Mouse (Mus musculus) left cerebral cortex, adult 18-20 months (tissue): Measurements from ENCODE around the gene Ccdc62. TPM values are rescaled to one million over a fixed set of nuclear protein-coding genes. Genes with fewer than 3 reads are reported as not detected.

Source experiments
- DNase-seq, 2 experiments: peaks; one replicate each; pipeline ENCODE4 v3.0.0; 2021 to 2022; ENCODE audit warnings: low spot score in 2 of 2, mixed read lengths in 1 of 2
- long read RNA-seq, 2 experiments: library from polyadenylated mRNA; stranded (forward); transcript quantifications; one replicate each; pipeline ENCODE4 v2.0.0; 2021
- total RNA-seq, 2 experiments: library from RNA; stranded (reverse); gene quantifications; 2 replicates each; pipeline ENCODE4 v1.2.3; 2021

Gene Ccdc62
- total RNA-seq, result 1 to 10 TPM; 2.5 to 2.7 TPM
- long read RNA-seq, experiment 1, full-length matches to known transcripts, result 1 of 2 reads
- long read RNA-seq, experiment 1, partial matches to known transcripts, result 0 of 2 reads
- long read RNA-seq, experiment 1, other reads (novel, unspliced or antisense), result 1 of 2 reads
- long read RNA-seq, experiment 2, result 0 reads

GRCm38 (mm10) chr5:123930508-123930989 lies at the start of gene Ccdc62:
TSS of gene Ccdc62 (plus strand) at chr5:123930679.
- DNase-seq, result peak; percentile 91 to 92

DNA sequence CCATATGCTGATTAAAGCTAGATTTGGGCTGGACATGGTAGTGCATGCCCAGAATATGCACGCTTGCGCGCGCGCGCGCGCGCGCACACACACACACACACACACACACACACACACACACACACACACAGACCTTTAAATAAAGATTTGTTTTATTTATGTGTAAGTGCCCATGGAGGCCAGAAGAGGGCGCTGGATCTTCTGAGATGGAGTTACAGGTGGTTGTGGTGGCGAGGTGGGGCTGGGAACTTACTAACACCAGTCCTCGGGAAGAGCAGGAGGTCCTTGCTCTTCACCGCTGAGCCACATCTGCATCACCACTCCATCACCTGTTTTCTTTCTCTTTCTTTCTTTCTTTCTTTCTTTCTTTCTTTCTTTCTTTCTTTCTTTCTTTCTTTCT lies 49.7 kb upstream of the Ccdc62 start:
- DNase-seq, result no peak

DNA sequence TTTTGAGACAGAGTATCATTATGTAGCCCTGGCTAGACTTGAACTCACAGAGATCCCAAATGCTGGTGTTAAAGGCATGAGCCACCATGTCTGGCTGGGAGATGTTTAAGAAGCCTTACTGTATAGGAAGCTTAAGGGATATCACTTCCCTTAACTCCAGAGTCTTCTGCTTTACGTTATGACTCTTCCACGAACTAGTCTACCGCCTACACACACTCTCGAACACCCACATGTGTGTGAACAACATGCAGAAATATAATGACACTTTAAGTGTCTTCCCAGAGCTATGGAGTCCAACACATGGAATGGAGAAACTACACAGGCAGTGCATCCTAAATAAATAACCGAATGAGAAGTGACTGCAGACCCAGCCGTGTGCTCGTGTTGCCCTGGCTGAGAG lies 46.6 kb upstream of the Ccdc62 start:
- no peak for DNase-seq

DNA sequence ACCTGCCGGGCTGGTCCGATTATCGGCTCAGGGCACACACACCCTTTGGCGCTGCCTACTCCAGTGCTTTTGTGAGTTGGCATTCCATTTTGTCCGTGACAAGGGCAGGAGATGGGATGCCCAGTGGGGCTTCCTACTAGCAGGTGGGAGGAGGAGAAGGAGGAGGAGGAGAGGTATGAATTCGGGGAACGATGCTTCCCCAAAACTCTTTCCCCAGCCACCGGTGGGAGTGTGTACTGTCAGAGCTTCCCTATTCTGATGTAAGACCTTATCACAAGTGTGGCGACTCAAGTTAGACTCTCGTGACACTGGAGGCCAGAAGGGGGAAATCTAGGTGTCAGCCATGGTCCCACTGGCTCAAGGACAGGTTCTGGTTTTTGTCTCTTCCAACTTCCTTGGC lies 46.1 kb upstream of the Ccdc62 start:
- DNase-seq, result no peak

GRCm38 (mm10) chr5:123886365-123886764 lies 44.1 kb upstream of the Ccdc62 start:
- DNase-seq, result no peak

GRCm38 (mm10) chr5:123890312-123890711 lies 40.2 kb upstream of the Ccdc62 start:
- no peak for DNase-seq

DNA sequence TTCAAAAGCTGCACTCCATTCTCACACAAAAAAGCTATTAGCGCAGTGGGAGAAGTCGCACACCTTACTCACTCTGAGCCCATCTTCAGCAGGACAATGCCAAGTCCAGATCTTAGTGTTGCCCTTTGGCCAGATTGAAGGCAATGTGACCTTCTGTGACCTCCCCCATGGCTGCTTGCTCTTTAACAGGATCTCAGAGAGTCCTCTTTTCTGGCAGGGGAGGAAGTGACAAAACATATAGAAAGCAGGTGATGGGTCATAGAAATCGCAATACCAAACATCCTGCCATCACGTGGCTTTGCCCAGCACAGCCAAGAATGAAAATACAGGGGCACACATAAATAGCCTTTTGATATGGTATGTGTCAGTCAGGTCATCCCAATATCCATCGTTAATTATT lies 39.5 kb upstream of the Ccdc62 start:
- DNase-seq, result no peak

DNA sequence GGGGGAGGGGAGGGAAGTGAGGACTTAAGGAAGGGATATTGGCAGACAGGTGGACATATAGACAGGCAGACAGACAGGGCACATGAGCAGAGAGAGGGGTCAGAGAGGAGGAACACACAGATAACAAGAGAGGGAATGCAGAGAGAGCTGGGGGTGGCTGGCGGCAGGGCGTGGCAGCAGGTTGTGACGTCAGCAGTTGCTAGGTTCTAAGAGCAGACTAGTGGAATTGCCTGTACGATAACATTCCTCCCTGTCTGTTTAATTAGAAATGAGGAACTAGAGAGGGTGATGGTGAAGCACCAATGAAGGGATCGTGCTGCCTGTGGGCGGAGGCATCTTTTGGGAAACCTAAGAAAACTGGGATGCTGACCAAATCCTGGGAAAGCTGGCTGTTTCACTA lies 38.8 kb upstream of the Ccdc62 start:
- peak; percentile 16 to 40 for DNase-seq

DNA sequence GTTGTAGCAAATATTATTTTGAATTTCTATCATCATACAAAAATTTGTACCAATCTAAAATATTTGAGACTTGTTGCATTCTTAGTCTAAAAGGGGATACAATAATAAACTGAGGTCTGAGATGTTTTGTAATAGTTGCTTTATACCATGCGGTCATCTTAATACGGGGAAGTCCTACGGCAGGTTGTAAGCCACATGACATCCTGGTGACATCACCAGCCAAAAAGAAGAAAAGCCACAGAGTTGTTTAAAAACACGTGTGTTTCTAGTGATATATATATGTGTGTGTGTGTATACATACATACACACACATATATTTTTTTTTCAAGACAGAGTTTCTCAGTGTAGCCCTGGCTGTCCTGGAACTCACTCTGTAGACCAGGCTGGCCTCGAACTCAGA lies 37.0 kb upstream of the Ccdc62 start:
- no peak for DNase-seq

- DNase-seq, result no peak
These were observed 34.1 kb upstream of the Ccdc62 start for GRCm38 (mm10) chr5:123896395-123896794.

DNA sequence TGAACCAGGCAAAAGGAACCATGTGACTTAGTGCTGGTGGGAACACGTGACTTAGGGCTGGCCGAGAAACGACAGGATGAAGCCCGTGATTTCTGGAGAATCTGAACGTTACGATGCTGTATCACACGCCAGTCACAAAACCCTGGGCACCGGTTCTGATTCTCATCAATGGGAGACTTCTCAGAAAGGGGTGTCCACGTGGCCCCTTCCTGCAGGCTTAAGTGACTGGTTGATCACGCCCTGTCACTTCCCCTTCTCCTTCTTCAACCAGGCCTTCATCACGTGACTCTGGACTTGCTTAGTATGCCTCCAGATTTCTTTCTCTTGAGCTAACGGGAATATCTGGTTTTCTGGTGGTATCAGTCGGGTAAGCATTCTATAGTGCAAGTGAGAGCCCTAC lies 33.1 kb upstream of the Ccdc62 start:
- no peak for DNase-seq

DNA sequence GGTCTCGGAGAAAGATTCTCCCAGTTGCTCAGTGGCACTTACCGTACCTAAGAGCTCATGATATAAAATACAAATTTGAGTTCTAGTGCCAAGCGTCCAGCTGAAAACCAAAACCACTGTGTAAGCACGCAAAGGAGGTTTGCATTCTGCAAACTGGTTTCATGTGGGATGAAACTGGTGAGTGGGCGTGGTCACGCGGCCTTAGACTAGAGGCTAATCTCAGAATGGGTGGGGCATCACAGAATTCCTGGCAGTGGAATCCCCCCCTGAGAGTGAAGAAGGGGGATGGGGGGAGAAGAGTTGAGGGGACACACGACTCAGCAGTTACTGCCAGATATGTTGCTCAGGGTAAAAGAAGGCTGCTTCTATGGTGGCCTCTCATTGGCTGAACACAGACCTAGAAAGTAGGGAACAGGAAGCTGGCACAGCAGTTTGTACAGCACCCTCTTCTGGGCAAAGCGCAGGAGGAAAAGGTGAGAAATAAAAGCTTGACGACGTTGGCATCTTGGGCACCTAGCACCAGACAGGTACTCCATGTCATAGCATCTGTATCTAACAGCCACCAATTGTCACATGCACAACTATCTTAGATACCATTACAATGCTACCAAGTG lies 26.3 kb upstream of the Ccdc62 start:
- DNase-seq, result no peak

DNA sequence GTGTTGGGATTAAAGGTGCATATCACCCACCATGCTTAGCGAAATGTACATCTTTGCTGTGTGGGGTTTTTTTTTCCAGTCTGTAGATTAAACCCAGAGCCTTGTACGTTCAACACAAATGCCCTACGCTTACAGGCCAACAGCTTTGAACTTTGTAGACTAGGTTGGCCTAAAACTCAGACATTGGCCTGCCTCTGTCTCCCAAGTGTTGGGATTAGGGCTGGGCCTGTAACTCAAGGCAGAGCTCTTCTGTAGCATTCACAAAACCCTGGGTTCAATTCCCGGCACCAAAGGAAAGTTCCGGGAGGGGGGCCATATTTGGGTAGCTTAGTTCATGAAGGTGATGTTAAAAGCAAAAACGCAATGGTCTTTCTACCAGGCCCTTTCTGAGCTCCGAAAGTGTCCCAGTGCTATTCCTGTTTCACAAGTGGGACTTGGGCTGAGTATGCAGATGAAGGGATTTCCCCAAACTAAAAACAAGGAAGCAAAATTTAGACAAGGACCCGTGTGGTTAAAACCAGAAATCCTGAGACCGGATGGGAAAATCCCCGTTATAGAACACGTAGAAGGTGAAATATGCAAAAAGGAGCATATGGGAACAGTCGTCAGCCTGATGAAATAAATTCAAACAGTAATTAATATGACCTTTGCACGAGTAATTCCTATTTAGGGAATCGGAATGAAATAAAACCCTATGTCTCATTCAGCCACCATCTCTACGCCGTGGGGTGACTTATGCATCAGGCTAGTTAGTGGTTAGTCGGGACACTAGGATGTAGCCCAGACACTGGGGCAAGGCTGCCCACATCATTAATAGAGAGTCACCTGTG lies 24.1 kb upstream of the Ccdc62 start:
- DNase-seq, result no peak

- DNase-seq, result peak; percentile 99 to 100
These were observed 23.4 kb upstream of the Ccdc62 start, which contains the start of gene Denr for GRCm38 (mm10) chr5:123906976-123907630. TSS of gene Denr (plus strand) at chr5:123907175.

DNA sequence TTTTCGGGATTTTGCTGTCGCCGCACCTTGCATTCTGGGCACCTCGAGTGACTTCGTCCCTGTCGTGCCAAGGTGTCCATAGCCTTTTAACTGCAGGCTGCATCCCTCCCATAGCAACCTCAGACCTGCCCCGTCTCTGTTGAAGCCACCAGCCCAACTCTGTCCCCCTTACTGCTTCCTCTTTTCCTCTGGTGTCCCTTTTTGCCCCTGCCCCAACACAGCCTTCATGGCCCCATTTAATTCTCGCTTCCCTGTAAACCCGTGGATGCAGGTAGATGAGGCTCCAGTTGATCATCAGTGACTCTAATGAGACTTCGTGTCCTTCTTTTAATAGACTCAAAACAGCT lies 22.9 kb upstream of the Ccdc62 start:
- no peak for DNase-seq

DNA sequence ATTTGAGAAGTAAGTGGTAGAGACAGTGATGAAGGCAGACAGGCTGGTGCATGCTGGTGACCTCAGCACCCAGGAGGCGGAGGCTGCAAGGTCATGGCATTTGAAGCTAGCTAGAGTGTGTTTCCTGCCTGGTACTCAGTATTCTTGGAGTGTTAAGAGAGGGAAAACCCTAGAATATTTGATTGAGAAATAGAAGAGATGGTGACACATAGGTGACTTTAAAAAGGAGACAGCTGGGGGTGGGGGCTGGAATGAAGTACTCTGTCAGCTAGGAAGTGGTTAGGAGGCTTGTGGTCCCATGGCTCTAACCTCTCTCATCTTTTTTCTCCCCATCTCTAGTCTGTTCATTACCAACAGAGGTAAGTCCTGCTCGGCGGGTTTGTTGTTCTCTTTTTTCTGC lies 15.6 kb upstream of the Ccdc62 start:
- no peak for DNase-seq

- DNase-seq, result no peak
These were observed 8.4 kb upstream of the Ccdc62 start for GRCm38 (mm10) chr5:123922112-123922511.

DNA sequence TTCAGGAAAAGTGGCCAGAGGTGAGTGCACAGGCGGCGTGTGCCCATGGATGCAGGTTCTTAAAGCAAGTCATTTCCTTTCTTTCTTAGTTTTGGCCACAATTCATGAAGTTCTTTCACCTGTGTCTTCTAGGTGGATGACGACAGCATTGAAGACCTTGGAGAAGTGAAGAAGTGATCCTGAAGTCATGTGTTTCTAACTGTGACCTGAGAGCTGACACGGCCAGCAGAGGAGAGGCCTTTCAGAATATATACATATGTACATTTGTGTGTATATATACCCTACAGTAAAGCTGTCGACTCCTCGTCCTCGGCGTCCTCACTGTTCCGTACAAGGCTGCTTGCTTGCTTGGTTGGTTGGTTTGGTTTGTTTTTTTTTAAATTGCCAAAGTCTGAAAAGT lies 3.4 kb upstream of the Ccdc62 start, which contains the start of gene Gm43518:
Gene Gm43518, plus strand, starts transcription at position 301 of the 400 bp plus-strand sequence.
- no peak for DNase-seq

DNA sequence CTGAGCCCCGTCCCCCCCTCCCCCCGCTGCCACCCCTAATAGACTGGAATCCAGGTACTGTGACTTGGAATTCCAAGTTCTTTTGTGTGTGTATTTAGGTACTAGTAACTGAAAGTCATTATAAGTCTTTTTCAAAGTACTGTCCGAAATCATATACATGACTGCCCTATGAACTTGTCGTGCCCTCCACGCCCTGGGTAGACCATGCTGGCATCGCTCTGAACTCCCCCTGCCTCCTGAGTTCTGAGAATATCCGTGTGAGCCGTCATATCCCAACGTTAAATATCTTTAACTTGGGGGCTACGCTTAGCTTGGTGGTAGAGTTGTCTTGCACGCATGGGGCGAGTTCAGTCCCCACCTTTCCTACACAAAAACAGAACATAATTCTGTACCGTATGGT lies 652 bp downstream of the Ccdc62 start:
- no peak for DNase-seq

GRCm38 (mm10) chr5:123932927-123933326 lies 2.4 kb downstream of the Ccdc62 start:
- DNase-seq, result no peak

- no peak for DNase-seq
These were observed 3.1 kb downstream of the Ccdc62 start for GRCm38 (mm10) chr5:123933556-123933955.
